10 mouse cellular contexts compared by ENCODE assay signal in the genomic region with DNA sequence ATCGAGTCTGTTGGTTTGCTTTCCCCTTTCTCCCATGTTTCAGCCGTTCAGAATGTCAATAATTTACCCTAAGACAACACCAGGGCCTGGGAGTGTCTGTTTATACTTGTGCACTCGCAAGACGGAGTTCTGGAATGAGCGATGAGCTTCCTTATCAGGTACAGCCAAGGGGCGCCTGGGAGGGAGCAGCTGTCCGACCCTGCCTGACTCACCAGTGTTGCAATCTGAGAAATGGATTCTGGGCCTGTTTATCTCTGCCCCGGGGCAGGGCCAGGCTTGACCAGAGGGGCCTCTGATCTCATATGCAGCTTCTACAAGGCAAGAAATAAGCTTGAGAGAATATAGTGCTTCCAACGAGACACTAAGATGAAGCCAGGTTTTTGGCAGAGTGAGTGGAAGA. TPM values are rescaled to one million over a fixed set of nuclear protein-coding genes. Genes with fewer than 3 reads are reported as not detected.
DNase-seq lines count a peak whose midpoint lies in the region; ATAC-seq and TF ChIP-seq lines count a peak whose summit lies in the region.
"Had no signal": no experiment of that assay in that cellular context is flagged by ENCODE, and none has a peak within 500 bp of the region (broad histone marks: within the 10 kb centered on the region; RNA-seq: fewer than 3 reads in every experiment).

No protein-coding gene starts in this region.

- WGBS in lung, adult 2 months: 12% methylated on average over 9 of the region's 9 CpGs
- 78% methylated on average over 9 of the region's 9 CpGs for WGBS in hindbrain, postnatal 0 days
- 80% methylated on average over 9 of the region's 9 CpGs for WGBS in cerebellum, adult 2 months

- H3K4me2 ChIP-seq in hindbrain, postnatal 0 days (ENCODE audit: low read depth, low read length): no peak overlapping the region
- H3K4me2 ChIP-seq: heart, embryonic 15.5 days had no signal

- no peaks in the 10 kb centered on the region; the same call in 1 of the 2 replicates for H3K4me1 ChIP-seq in lung, adult 2 months (ENCODE audit: control insufficient read depth, insufficient read depth, low read length)
- H3K4me1 ChIP-seq in hindbrain, postnatal 0 days (ENCODE audit: insufficient read depth, low read length): no peaks in the 10 kb centered on the region
- no peaks in the 10 kb centered on the region for H3K4me1 ChIP-seq in cerebellum, adult 2 months (ENCODE audit: control insufficient read depth, insufficient read depth, low read length)

- no peak for TF ChIP-seq POLR2A in lung, adult 2 months (IDR thresholded peaks at IDR 0.05; ENCODE audit: borderline replicate concordance, extremely low read depth, low read depth, low read length)
- TF ChIP-seq POLR2A in cerebellum, adult 2 months (IDR thresholded peaks at IDR 0.05; ENCODE audit: borderline replicate concordance, insufficient read depth, low read length): no peak

- H3K9me3 ChIP-seq in hindbrain, postnatal 0 days (ENCODE audit: low read length): no peaks in the 10 kb centered on the region
- H3K9me3 ChIP-seq: heart, embryonic 15.5 days had no signal

- no peak for TF ChIP-seq CTCF in lung, adult 2 months (IDR thresholded peaks at IDR 0.05; ENCODE audit: insufficient read depth, low read length)
- TF ChIP-seq CTCF in hindbrain, postnatal 0 days (IDR thresholded peaks at IDR 0.05; ENCODE audit: low read depth): no peak
- no peak for TF ChIP-seq CTCF in cerebellum, adult 2 months (IDR thresholded peaks at IDR 0.05; ENCODE audit: borderline replicate concordance, insufficient read depth, low read depth, low read length)

- no peaks in the 10 kb centered on the region for H3K27me3 ChIP-seq in hindbrain, postnatal 0 days (ENCODE audit: insufficient read depth, low read length)
- no peaks in the 10 kb centered on the region for H3K27me3 ChIP-seq in cerebellum, adult 2 months (ENCODE audit: control insufficient read depth, insufficient read depth, low read length)
- H3K27me3 ChIP-seq: heart, embryonic 15.5 days; Patski had no signal

- H3K4me3 ChIP-seq in lung, adult 2 months (replicated peaks; ENCODE audit: extremely low read depth, low read depth, low read length): no peak overlapping the region
- H3K4me3 ChIP-seq in hindbrain, postnatal 0 days (ENCODE audit: low read length): no peak overlapping the region
- no peak overlapping the region for H3K4me3 ChIP-seq in cerebellum, adult 2 months (replicated peaks; ENCODE audit: insufficient read depth, low read depth, low read length)
- H3K4me3 ChIP-seq: heart, embryonic 15.5 days had no signal

- H3K9ac ChIP-seq in hindbrain, postnatal 0 days (replicated peaks; ENCODE audit: low read length): no peak overlapping the region
- H3K9ac ChIP-seq: heart, embryonic 15.5 days had no signal

- no peaks in the 10 kb centered on the region for H3K36me3 ChIP-seq in hindbrain, postnatal 0 days (ENCODE audit: insufficient read depth, low read length)
- H3K36me3 ChIP-seq: heart, embryonic 15.5 days had no signal

- no peak overlapping the region for H3K27ac ChIP-seq in hindbrain, postnatal 0 days
- H3K27ac ChIP-seq in cerebellum, adult 2 months (ENCODE audit: insufficient read depth, low read length): no peak overlapping the region
- H3K27ac ChIP-seq: heart, embryonic 15.5 days had no signal

- ATAC-seq in erythroid progenitor cell, adult 5-6 weeks (replicated peaks; ENCODE audit: low FRiP score, poor library complexity, severe bottlenecking): peak; percentile 83
- ATAC-seq in hindbrain, postnatal 0 days: no peak
- ATAC-seq: Patski had no signal

- DNase-seq in lung, adult 18-20 months: peak; percentile 70 to 73
- DNase-seq in lung, adult 2 months: no peak
- peak; percentile 94 for DNase-seq in liver
- peak; percentile 84 to 87 for DNase-seq in spleen, postnatal 4 days (ENCODE audit: low spot score in 2 of 2)
- DNase-seq in hindbrain, postnatal 0 days (ENCODE audit: low spot score): no peak
- DNase-seq in gastrocnemius, postnatal 25 days: no peak
- no peak for DNase-seq in cerebellum, adult 2 months

RNA-seq across cellular contexts. Expression of a gene that starts 3.4 kb away (rescaled TPM):
- polyA plus RNA-seq in lung, adult 2 months (2012; rRNA removed): 59.9 and 103 TPM in 2 replicates
- 26.8 and 29.9 TPM in 2 replicates for total RNA-seq in erythroid progenitor cell, adult 5-6 weeks (2015; ENCODE audit: low replicate concordance)
- total RNA-seq in erythroid progenitor cell, adult 5-6 weeks (2017; ENCODE audit: low replicate concordance): 36.9 and 47.2 TPM in 2 replicates
- 42.1 and 43.9 TPM in 2 replicates for total RNA-seq in hindbrain, postnatal 0 days (2014; rRNA removed)
- 40.3 and 41.6 TPM in 2 replicates for polyA plus RNA-seq in hindbrain, postnatal 0 days (2015; fragmentation: Nextera tagmentation; extraction: Ambion mirVana)
- 10 to 100 TPM; 50.4 to 62.2 TPM for total RNA-seq in gastrocnemius, postnatal 25 days (2021)
- polyA plus RNA-seq in cerebellum, adult 2 months (2012; rRNA removed): 78.4 and 78.9 TPM in 2 replicates

Comparison
In these comparisons a context has a peak if more than half of its experiments do, and no peak if none do; other contexts are left out.
1. DNase-seq: peak in lung, adult 18-20 months (2 of 2), liver (single experiment) and spleen, postnatal 4 days (2 of 2); none in lung, adult 2 months (single experiment), hindbrain, postnatal 0 days (single experiment), gastrocnemius, postnatal 25 days (single experiment) and cerebellum, adult 2 months (0 of 2).